Mouse (Mus musculus): ENCODE measurements around the gene St6galnac5.

DNA sequence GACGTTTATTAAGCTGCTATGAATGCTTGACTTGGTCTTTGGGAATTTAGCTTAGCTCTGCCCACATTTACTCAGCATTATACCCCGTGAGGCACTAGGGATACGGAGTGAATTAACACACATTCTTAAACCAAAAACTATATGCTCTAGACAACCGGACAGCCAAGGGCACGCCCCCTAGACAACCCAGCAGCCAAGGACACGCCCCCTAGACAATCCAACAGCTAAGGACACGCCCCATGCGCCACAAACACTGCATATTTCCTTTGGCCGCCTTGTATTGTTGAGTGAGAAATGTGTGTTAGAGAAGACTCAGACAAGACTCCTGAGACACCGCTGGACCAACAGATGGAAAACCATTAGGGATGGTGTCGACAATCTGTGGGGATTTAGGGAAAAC lies 39.1 kb downstream of the St6galnac5 start:
- TF ChIP-seq POLR2A (IDR thresholded peaks at IDR 0.05; ENCODE audit: insufficient read length, low read depth) (no peak), MYOD1 (IDR thresholded peaks at IDR 0.05; ENCODE audit: control insufficient read depth in 1 of 3, insufficient read length in 2 of 3, low read depth in 2 of 3) (no peak), USF1 (IDR thresholded peaks at IDR 0.05; ENCODE audit: low read depth) (no peak), TCF12 (IDR thresholded peaks at IDR 0.05; ENCODE audit: insufficient read depth, poor library complexity, severe bottlenecking) (no peak), MAX (IDR thresholded peaks at IDR 0.05; ENCODE audit: low read depth) (no peak), POLR2AphosphoS2 (IDR thresholded peaks at IDR 0.05; ENCODE audit: insufficient read length, low read depth) (no peak), CEBPB (IDR thresholded peaks at IDR 0.05; ENCODE audit: insufficient read depth, poor library complexity, severe bottlenecking) (no peak)

Measured in myocyte (in vitro differentiated cells).